Mouse (Mus musculus): ENCODE measurements around the gene Sct. TPM values are rescaled to one million over a fixed set of nuclear protein-coding genes. Genes with fewer than 3 reads are reported as not detected.

The Sct gene
- polyA plus RNA-seq (2014; fragmentation: Nextera tagmentation; extraction: Ambion mirVana), result 1.5 and 2.6 TPM in 2 replicates

DNA sequence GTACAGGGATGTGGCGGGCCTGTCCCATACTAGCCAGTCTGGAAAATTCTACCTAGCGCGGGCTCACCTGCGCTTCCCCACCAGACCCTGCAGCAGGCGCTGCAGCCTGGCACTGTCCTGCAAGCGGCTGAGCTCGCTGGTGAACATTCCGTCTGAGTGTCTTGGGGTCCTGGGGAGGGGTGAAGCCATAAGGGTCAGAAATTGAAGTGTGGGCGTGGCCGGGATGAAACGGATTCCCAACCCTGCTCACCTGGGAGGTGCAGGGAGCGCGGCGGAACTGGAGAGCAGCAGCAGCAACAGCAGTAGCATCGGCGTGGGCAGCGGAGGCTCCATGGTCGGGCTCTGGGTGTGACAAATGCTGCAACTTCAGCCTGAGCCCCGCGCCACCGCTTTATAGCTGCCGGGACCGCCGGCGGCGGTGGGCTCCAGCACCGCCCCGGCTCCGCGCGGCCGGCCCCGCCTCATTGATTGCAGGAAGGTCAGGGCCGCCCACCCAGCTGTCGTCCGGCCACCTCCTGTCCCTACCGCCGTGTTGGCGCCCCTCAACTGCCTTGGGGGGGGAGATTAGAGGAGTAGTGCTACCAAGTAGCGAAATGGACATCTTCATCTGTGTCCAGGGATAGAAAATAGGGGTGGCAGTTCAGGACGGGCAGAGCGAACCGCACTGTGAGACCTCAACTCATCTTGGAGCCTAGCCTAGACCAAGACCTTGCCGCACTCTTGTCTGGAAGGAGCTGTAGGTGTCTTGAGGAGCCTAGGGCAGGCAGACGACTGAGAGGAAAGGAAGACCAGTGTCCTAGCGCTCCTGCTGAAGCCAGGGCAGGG, at the start of gene Sct:
Sct (minus strand) TSS at position 368 of the 825 bp plus-strand sequence.
- Histone ChIP-seq H3K27ac (ENCODE audit: low read depth, low read length) (no peak within 1 kb of the TSS), H3K4me1 (ENCODE audit: control insufficient read depth, insufficient read depth, low read length) (no peaks in the 10 kb centered on the region), H3K36me3 (ENCODE audit: control insufficient read depth, insufficient read depth, low read length) (no peaks in the 10 kb centered on the region), H3K4me2 (ENCODE audit: low read length) (peak within 1 kb of the TSS; percentile 90), H3K9ac (ENCODE audit: low read length) (peak within 1 kb of the TSS; percentile 61), H3K9me3 (replicated peaks; ENCODE audit: control insufficient read depth, low read length) (no peaks in the 10 kb centered on the region), H3K27me3 (replicated peaks; ENCODE audit: control insufficient read depth, insufficient read depth, low read length) (no peaks in the 10 kb centered on the region), H3K4me3 (ENCODE audit: low read depth, low read length) (peak within 1 kb of the TSS; percentile 40)
- 2% methylated on average over 41 of the region's 46 CpGs for WGBS
- ATAC-seq (peak; percentile 64), DNase-seq (ENCODE audit: low spot score) (peak; percentile 61)

- DNase-seq (ENCODE audit: low spot score), result peak; percentile 16
- Histone ChIP-seq H3K4me1 (ENCODE audit: control insufficient read depth, insufficient read depth, low read length) (peaks cover 23% of the 10 kb centered on the region), H3K27me3 (replicated peaks; ENCODE audit: control insufficient read depth, insufficient read depth, low read length) (no peaks in the 10 kb centered on the region), H3K36me3 (ENCODE audit: control insufficient read depth, insufficient read depth, low read length) (peaks cover 18% of the 10 kb centered on the region), H3K9ac (ENCODE audit: low read length) (peak overlapping the region; percentile 90), H3K9me3 (replicated peaks; ENCODE audit: control insufficient read depth, low read length) (no peaks in the 10 kb centered on the region), H3K4me3 (ENCODE audit: low read depth, low read length) (peak overlapping the region; percentile 66), H3K4me2 (ENCODE audit: low read length) (peak overlapping the region; percentile 69), H3K27ac (ENCODE audit: low read depth, low read length) (peak overlapping the region; percentile 99)
- 16% methylated on average over 24 of the region's 24 CpGs for WGBS
- peak; percentile 18; the same call in 1 of the 2 replicates for ATAC-seq
These were observed 49.5 kb upstream of the Sct start for GRCm38 (mm10) chr7:141328373-141328990.

DNA sequence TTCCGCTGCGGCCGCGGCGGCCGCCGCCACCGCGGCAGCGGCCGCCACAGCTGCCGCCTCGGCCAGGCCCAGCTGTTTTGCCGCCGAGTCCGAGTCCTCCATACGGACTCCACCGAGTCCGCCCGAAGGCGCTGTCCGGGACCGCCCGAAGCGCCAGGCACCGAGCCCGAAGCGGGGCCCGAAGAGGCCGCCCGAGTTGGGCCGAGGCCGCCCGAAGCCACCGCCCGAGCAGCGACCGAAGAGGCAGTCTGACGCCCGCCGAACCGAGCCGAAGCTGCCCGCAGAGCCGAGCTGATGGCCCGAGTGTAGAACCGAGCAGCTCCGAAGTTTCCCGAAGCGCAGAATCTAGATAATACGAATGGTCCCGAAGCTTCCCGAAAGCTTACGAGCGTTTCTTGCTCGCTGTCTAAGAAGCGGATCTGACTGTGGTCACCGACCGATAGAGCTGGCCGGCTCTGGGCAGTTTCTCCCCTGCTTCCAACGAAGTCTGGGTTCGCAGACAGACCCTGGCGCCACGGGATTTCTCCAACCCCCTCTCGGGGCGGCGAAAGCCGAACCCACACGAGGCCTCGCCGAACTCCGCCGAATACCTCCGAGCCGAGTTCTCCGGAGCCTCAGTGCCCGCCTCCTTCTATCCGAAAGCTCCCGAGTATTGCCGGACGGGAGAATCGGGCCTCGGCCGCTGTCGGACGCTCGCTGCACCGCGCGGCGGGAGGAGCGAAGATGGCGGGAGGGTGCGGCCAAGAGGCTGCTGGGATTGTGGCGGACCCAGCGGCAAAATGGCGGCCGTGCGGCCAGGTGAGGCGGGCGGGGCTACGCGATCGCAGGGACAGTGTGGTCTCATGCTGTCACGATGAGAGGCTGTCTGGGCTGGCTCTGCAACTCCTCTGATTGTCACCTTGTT, 48.8 kb upstream of the Sct start, which contains the start of the genes Deaf1 and Tmem80:
Deaf1 (minus strand) TSS at position 222 of the 904 bp plus-strand sequence.
Tmem80 (plus strand) TSS at position 271 of the 904 bp plus-strand sequence.
- Histone ChIP-seq H3K9ac (ENCODE audit: low read length) (peak within 1 kb of the TSS; percentile 90), H3K4me1 (ENCODE audit: control insufficient read depth, insufficient read depth, low read length) (peaks cover 23% of the 10 kb centered on the region), H3K27ac (ENCODE audit: low read depth, low read length) (peak within 1 kb of the TSS; percentile 99), H3K36me3 (ENCODE audit: control insufficient read depth, insufficient read depth, low read length) (peaks cover 18% of the 10 kb centered on the region), H3K27me3 (replicated peaks; ENCODE audit: control insufficient read depth, insufficient read depth, low read length) (no peaks in the 10 kb centered on the region), H3K4me2 (ENCODE audit: low read length) (peak within 1 kb of the TSS; percentile 100), H3K4me3 (ENCODE audit: low read depth, low read length) (peak within 1 kb of the TSS; percentile 66), H3K9me3 (replicated peaks; ENCODE audit: control insufficient read depth, low read length) (no peaks in the 10 kb centered on the region)
- peak; percentile 97 for ATAC-seq
- WGBS, result under 1% methylated on average over 102 of the region's 105 CpGs
- DNase-seq (ENCODE audit: low spot score), result peak; percentile 99

DNA sequence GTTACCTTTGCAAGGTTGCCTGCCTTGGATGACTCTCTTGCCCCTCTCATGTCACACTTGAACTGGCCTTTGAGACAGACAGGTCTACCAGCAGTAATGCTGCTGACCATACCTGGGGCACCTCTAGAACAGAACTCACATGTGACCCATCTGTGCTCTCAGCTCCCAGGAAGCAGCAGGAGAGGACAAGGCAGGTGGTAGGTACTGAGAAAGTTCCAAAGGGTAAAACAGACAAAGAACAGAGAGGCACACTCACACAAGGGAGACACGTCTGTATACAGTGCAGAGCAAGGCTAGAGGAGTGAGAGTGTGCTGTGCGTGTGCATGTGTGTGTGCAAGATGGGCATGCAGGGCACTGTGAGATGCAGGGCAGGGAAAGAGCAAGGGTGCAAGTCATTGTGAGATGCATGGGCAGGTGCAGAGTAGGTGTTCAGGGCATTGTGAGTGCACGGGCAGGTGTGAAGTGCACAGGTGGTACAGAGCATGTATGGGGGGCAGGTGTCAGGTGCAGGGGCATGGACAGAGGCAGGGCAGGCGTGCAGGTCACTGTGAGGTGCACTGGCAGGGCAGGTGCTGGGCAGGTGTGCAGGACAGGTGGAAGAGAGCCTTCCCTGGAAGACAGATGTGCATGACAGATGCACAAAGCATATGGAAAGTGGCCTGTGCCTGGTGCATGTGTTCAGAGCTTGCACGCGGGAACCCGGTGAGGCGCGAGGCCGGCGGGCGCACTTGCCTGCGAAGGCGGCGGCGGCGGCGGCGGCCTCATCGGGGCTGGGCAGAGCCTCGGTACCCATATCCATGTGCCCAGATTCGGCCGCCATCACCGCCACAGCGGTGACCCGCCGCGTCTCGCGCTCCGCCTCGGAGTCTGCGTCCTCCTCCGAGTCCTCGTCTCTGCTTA, 47.9 kb upstream of the Sct start:
- peaks cover 22% of the 10 kb centered on the region for H3K36me3 ChIP-seq (ENCODE audit: control insufficient read depth, insufficient read depth, low read length)
- H3K4me2 ChIP-seq (ENCODE audit: low read length), result peak overlapping the region; percentile 100
- peak overlapping the region; percentile 66 for H3K4me3 ChIP-seq (ENCODE audit: low read depth, low read length)
- ATAC-seq (peak; percentile 15), DNase-seq (ENCODE audit: low spot score) (peak; percentile 46)
- peak overlapping the region; percentile 90 for H3K9ac ChIP-seq (ENCODE audit: low read length)
- no peaks in the 10 kb centered on the region for H3K27me3 ChIP-seq (replicated peaks; ENCODE audit: control insufficient read depth, insufficient read depth, low read length)
- H3K27ac ChIP-seq (ENCODE audit: low read depth, low read length), result peak overlapping the region; percentile 99
- peaks cover 23% of the 10 kb centered on the region for H3K4me1 ChIP-seq (ENCODE audit: control insufficient read depth, insufficient read depth, low read length)
- H3K9me3 ChIP-seq (replicated peaks; ENCODE audit: control insufficient read depth, low read length), result no peaks in the 10 kb centered on the region
- WGBS, result 6% methylated on average over 32 of the region's 35 CpGs

- H3K27ac ChIP-seq (ENCODE audit: low read depth, low read length), result no peak overlapping the region
- H3K4me2 ChIP-seq (ENCODE audit: low read length), result 0 out of 2 replicates have a peak overlapping the region, but pooled peaks have one; percentile 4
- no peak for ATAC-seq
- H3K27me3 ChIP-seq (replicated peaks; ENCODE audit: control insufficient read depth, insufficient read depth, low read length), result no peaks in the 10 kb centered on the region
- peaks cover 23% of the 10 kb centered on the region for H3K4me1 ChIP-seq (ENCODE audit: control insufficient read depth, insufficient read depth, low read length)
- no peak overlapping the region for H3K9ac ChIP-seq (ENCODE audit: low read length)
- no peaks in the 10 kb centered on the region for H3K9me3 ChIP-seq (replicated peaks; ENCODE audit: control insufficient read depth, low read length)
- H3K36me3 ChIP-seq (ENCODE audit: control insufficient read depth, insufficient read depth, low read length), result peaks cover 43% of the 10 kb centered on the region
- H3K4me3 ChIP-seq (ENCODE audit: low read depth, low read length), result no peak overlapping the region
- no peak for DNase-seq (ENCODE audit: low spot score)
- 71% methylated on average over 1 of the region's 1 CpGs for WGBS
These were observed 45.8 kb upstream of the Sct start for GRCm38 (mm10) chr7:141324686-141325085.

GRCm38 (mm10) chr7:141319446-141319845, 40.5 kb upstream of the Sct start:
- 78% methylated on average over 2 of the region's 2 CpGs for WGBS
- Histone ChIP-seq H3K9ac (ENCODE audit: low read length) (no peak overlapping the region), H3K27me3 (replicated peaks; ENCODE audit: control insufficient read depth, insufficient read depth, low read length) (no peaks in the 10 kb centered on the region), H3K9me3 (replicated peaks; ENCODE audit: control insufficient read depth, low read length) (no peaks in the 10 kb centered on the region), H3K27ac (ENCODE audit: low read depth, low read length) (no peak overlapping the region), H3K4me1 (ENCODE audit: control insufficient read depth, insufficient read depth, low read length) (peaks cover 1% of the 10 kb centered on the region; the same call in 1 of the 2 replicates), H3K4me2 (ENCODE audit: low read length) (no peak overlapping the region), H3K36me3 (ENCODE audit: control insufficient read depth, insufficient read depth, low read length) (peaks cover 95% of the 10 kb centered on the region), H3K4me3 (ENCODE audit: low read depth, low read length) (no peak overlapping the region)
- DNase-seq (ENCODE audit: low spot score), result no peak
- no peak for ATAC-seq

GRCm38 (mm10) chr7:141317619-141318132, 38.7 kb upstream of the Sct start:
- Histone ChIP-seq H3K36me3 (ENCODE audit: control insufficient read depth, insufficient read depth, low read length) (peaks cover 98% of the 10 kb centered on the region), H3K4me1 (ENCODE audit: control insufficient read depth, insufficient read depth, low read length) (no peaks in the 10 kb centered on the region), H3K27ac (ENCODE audit: low read depth, low read length) (no peak overlapping the region), H3K4me2 (ENCODE audit: low read length) (no peak overlapping the region), H3K4me3 (ENCODE audit: low read depth, low read length) (no peak overlapping the region), H3K27me3 (replicated peaks; ENCODE audit: control insufficient read depth, insufficient read depth, low read length) (no peaks in the 10 kb centered on the region), H3K9ac (ENCODE audit: low read length) (no peak overlapping the region), H3K9me3 (replicated peaks; ENCODE audit: control insufficient read depth, low read length) (no peaks in the 10 kb centered on the region)
- ATAC-seq (no peak), DNase-seq (ENCODE audit: low spot score) (no peak)
- 91% methylated on average over 1 of the region's 1 CpGs for WGBS

All from forebrain, embryonic 14.5 days (tissue).